Mouse (Mus musculus): ENCODE data around the gene Cyb561. TPM values are rescaled to one million over a fixed set of nuclear protein-coding genes. Genes with fewer than 3 reads are reported as not detected.

Gene Cyb561
- total RNA-seq (2015) (0.30 TPM in 1 of 2 replicates, not detected in the other), total RNA-seq (2017) (0.37 TPM in 1 of 2 replicates, not detected in the other)

GRCm38 (mm10) chr11:105952911-105953386 lies at the start of gene Cyb561:
Gene Cyb561, minus strand, starts transcription at chr11:105953336.
- no peak for ATAC-seq (ENCODE audit: poor library complexity, severe bottlenecking)

- ATAC-seq (ENCODE audit: poor library complexity, severe bottlenecking) = peak; percentile 67
These were observed 48.6 kb upstream of the Cyb561 start for GRCm38 (mm10) chr11:106001718-106002117.

GRCm38 (mm10) chr11:106000062-106000461 lies 46.9 kb upstream of the Cyb561 start:
- ATAC-seq (ENCODE audit: poor library complexity, severe bottlenecking) = no peak

- no peak for ATAC-seq (ENCODE audit: poor library complexity, severe bottlenecking)
These were observed 41.2 kb upstream of the Cyb561 start, which contains the start of gene Ace3 for GRCm38 (mm10) chr11:105994375-105994774. Gene Ace3, plus strand, starts transcription at chr11:105994675.

- peak; percentile 88 for ATAC-seq (ENCODE audit: poor library complexity, severe bottlenecking)
These were observed 37.1 kb upstream of the Cyb561 start for GRCm38 (mm10) chr11:105990231-105990630.

- peak; percentile 22 for ATAC-seq (ENCODE audit: poor library complexity, severe bottlenecking)
These were observed 36.3 kb upstream of the Cyb561 start for GRCm38 (mm10) chr11:105989446-105989845.

GRCm38 (mm10) chr11:105987446-105987845 lies 34.3 kb upstream of the Cyb561 start:
- ATAC-seq (ENCODE audit: poor library complexity, severe bottlenecking) = no peak

GRCm38 (mm10) chr11:105984452-105984851 lies 31.3 kb upstream of the Cyb561 start:
- ATAC-seq (ENCODE audit: poor library complexity, severe bottlenecking) = no peak

GRCm38 (mm10) chr11:105978634-105979033 lies 25.5 kb upstream of the Cyb561 start:
- peak; percentile 53; the same call in 1 of the 2 replicates for ATAC-seq (ENCODE audit: poor library complexity, severe bottlenecking)

GRCm38 (mm10) chr11:105978232-105978631 lies 25.1 kb upstream of the Cyb561 start:
- no peak for ATAC-seq (ENCODE audit: poor library complexity, severe bottlenecking)

GRCm38 (mm10) chr11:105975636-105976035 lies 22.5 kb upstream of the Cyb561 start:
- ATAC-seq (ENCODE audit: poor library complexity, severe bottlenecking) = no peak

- peak; percentile 58 for ATAC-seq (ENCODE audit: poor library complexity, severe bottlenecking)
These were observed 21.9 kb upstream of the Cyb561 start for GRCm38 (mm10) chr11:105975050-105975449.

GRCm38 (mm10) chr11:105974593-105974992 lies 21.5 kb upstream of the Cyb561 start:
- no peak for ATAC-seq (ENCODE audit: poor library complexity, severe bottlenecking)

GRCm38 (mm10) chr11:105969516-105969915 lies 16.4 kb upstream of the Cyb561 start:
- ATAC-seq (ENCODE audit: poor library complexity, severe bottlenecking) = no peak

GRCm38 (mm10) chr11:105968948-105969347 lies 15.8 kb upstream of the Cyb561 start:
- no peak for ATAC-seq (ENCODE audit: poor library complexity, severe bottlenecking)

- peak; percentile 52; the same call in 1 of the 2 replicates for ATAC-seq (ENCODE audit: poor library complexity, severe bottlenecking)
These were observed 14.8 kb upstream of the Cyb561 start, which contains the start of gene Ace for GRCm38 (mm10) chr11:105967741-105968574. Gene Ace, plus strand, starts transcription at chr11:105967945.

- ATAC-seq (ENCODE audit: poor library complexity, severe bottlenecking) = peak; percentile 55; the same call in 1 of the 2 replicates
These were observed 13.2 kb upstream of the Cyb561 start for GRCm38 (mm10) chr11:105966288-105966687.

- no peak for ATAC-seq (ENCODE audit: poor library complexity, severe bottlenecking)
These were observed 11.6 kb upstream of the Cyb561 start for GRCm38 (mm10) chr11:105964691-105965090.

- ATAC-seq (ENCODE audit: poor library complexity, severe bottlenecking) = peak; percentile 30; the same call in 1 of the 2 replicates
These were observed 6.2 kb upstream of the Cyb561 start for GRCm38 (mm10) chr11:105959355-105959754.

GRCm38 (mm10) chr11:105958566-105958965 lies 5.4 kb upstream of the Cyb561 start:
- no peak for ATAC-seq (ENCODE audit: poor library complexity, severe bottlenecking)

- no peak for ATAC-seq (ENCODE audit: poor library complexity, severe bottlenecking)
These were observed 4.4 kb upstream of the Cyb561 start for GRCm38 (mm10) chr11:105957501-105957900.

Measured in megakaryocyte, adult 5-6 weeks (primary cell).